Mouse (Mus musculus): ENCODE measurements around the gene Synpr. TPM values are rescaled to one million over a fixed set of nuclear protein-coding genes. Genes with fewer than 3 reads are reported as not detected.
A peak's percentile ranks its signal among the peaks of the same experiment; 100 is the strongest.

Gene Synpr
- total and polyA plus RNA-seq, 2 experiments from 2014 or later, result 62.9 to 68.1 TPM

DNA sequence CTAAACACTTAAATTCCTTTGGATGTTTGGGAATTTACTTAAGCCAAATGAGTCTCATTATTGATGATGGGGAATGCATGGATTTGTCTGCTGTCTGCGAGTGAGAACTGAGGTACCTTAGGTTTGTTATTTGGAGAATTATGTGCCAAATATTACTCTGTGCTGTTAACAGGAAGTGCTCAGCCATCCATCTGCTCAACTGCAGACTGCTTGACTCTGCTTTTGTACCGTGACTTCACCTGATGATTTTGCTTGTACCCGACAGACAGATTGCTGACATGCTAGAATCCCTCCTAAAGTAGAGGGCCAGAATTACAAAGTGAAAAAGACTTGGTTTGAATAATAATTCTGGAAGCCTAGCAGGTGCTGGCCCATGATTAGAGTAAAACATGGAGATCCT lies 9.6 kb downstream of the Synpr start:
- no peak for DNase-seq (ENCODE audit: low spot score)
- no peaks in the 10 kb centered on the region for H3K27me3 ChIP-seq (ENCODE audit: insufficient read depth, low read length)
- no peak overlapping the region for H3K27ac ChIP-seq (ENCODE audit: low read depth, low read length)
- no peak overlapping the region for H3K4me3 ChIP-seq (ENCODE audit: low read depth, low read length)
- no peaks in the 10 kb centered on the region for H3K9me3 ChIP-seq (ENCODE audit: low read length)
- no peak for ATAC-seq (ENCODE audit: low FRiP score)
- no peak overlapping the region for H3K9ac ChIP-seq (replicated peaks; ENCODE audit: low read length, poor library complexity, severe bottlenecking)
- H3K4me1 ChIP-seq (ENCODE audit: insufficient read depth, low read length), result no peaks in the 10 kb centered on the region
- H3K4me2 ChIP-seq (ENCODE audit: low read depth, low read length, poor library complexity, severe bottlenecking), result no peak overlapping the region
- 83% methylated on average over 3 of the region's 3 CpGs for WGBS
- no peaks in the 10 kb centered on the region for H3K36me3 ChIP-seq (ENCODE audit: insufficient read depth, low read length)
- TF ChIP-seq CTCF (IDR thresholded peaks at IDR 0.05), result no peak

DNA sequence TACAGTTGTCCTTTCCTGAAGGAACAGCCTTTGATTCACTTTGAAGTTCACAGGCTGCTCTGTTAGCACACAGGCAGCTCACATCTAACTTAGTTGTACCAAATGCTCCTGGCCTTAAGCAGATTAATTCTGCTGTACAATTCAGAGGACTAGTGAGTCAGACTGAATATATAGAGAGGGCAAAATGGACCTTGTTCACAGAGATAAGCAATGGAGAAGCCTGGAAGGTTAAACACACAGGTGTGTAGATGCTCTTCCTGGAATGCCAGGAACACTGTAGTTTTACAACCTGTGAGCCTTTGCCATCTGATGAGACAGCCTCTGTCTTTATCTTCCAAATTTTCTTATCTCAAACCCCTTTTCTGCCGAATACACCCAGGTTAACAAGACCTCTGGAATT lies 29.7 kb downstream of the Synpr start:
- H3K36me3 ChIP-seq (ENCODE audit: insufficient read depth, low read length), result no peaks in the 10 kb centered on the region
- TF ChIP-seq CTCF (IDR thresholded peaks at IDR 0.05), result no peak
- no peak overlapping the region for H3K9ac ChIP-seq (replicated peaks; ENCODE audit: low read length, poor library complexity, severe bottlenecking)

GRCm38 (mm10) chr14:13328461-13328860 lies 43.9 kb downstream of the Synpr start:
- WGBS, result 87% methylated on average over 2 of the region's 2 CpGs
- TF ChIP-seq CTCF (IDR thresholded peaks at IDR 0.05), result no peak

More for the DNA sequence above, 29.7 kb downstream of the Synpr start:
- DNase-seq (ENCODE audit: low spot score) (no peak), ATAC-seq (ENCODE audit: low FRiP score) (no peak)
- 74% methylated on average over 1 of the region's 1 CpGs for WGBS
- Histone ChIP-seq H3K27me3 (ENCODE audit: insufficient read depth, low read length) (no peaks in the 10 kb centered on the region), H3K9me3 (ENCODE audit: low read length) (no peaks in the 10 kb centered on the region), H3K4me2 (ENCODE audit: low read depth, low read length, poor library complexity, severe bottlenecking) (no peak overlapping the region), H3K27ac (ENCODE audit: low read depth, low read length) (no peak overlapping the region), H3K4me3 (ENCODE audit: low read depth, low read length) (no peak overlapping the region), H3K4me1 (ENCODE audit: insufficient read depth, low read length) (no peaks in the 10 kb centered on the region)

GRCm38 (mm10) chr14:13332497-13333306 lies 48.1 kb downstream of the Synpr start:
- H3K4me2 ChIP-seq (ENCODE audit: low read depth, low read length, poor library complexity, severe bottlenecking), result no peak overlapping the region
- H3K9ac ChIP-seq (replicated peaks; ENCODE audit: low read length, poor library complexity, severe bottlenecking), result no peak overlapping the region
- no peaks in the 10 kb centered on the region for H3K27me3 ChIP-seq (ENCODE audit: insufficient read depth, low read length)
- H3K4me1 ChIP-seq (ENCODE audit: insufficient read depth, low read length), result no peaks in the 10 kb centered on the region
- ATAC-seq (ENCODE audit: low FRiP score) (peak; percentile 49; the same call in 1 of the 2 replicates), DNase-seq (ENCODE audit: low spot score) (no peak)
- H3K27ac ChIP-seq (ENCODE audit: low read depth, low read length), result no peak overlapping the region
- 63% methylated on average over 10 of the region's 10 CpGs for WGBS
- no peak overlapping the region for H3K4me3 ChIP-seq (ENCODE audit: low read depth, low read length)
- no peak for TF ChIP-seq CTCF (IDR thresholded peaks at IDR 0.05)
- H3K36me3 ChIP-seq (ENCODE audit: insufficient read depth, low read length), result no peaks in the 10 kb centered on the region
- no peaks in the 10 kb centered on the region for H3K9me3 ChIP-seq (ENCODE audit: low read length)

More at GRCm38 (mm10) chr14:13328461-13328860, 43.9 kb downstream of the Synpr start:
- no peak overlapping the region for H3K4me3 ChIP-seq (ENCODE audit: low read depth, low read length)
- no peaks in the 10 kb centered on the region for H3K27me3 ChIP-seq (ENCODE audit: insufficient read depth, low read length)
- ATAC-seq (ENCODE audit: low FRiP score) (no peak), DNase-seq (ENCODE audit: low spot score) (no peak)
- no peaks in the 10 kb centered on the region for H3K9me3 ChIP-seq (ENCODE audit: low read length)
- no peak overlapping the region for H3K4me2 ChIP-seq (ENCODE audit: low read depth, low read length, poor library complexity, severe bottlenecking)
- no peaks in the 10 kb centered on the region for H3K36me3 ChIP-seq (ENCODE audit: insufficient read depth, low read length)
- no peak overlapping the region for H3K9ac ChIP-seq (replicated peaks; ENCODE audit: low read length, poor library complexity, severe bottlenecking)
- no peak overlapping the region for H3K27ac ChIP-seq (ENCODE audit: low read depth, low read length)
- no peaks in the 10 kb centered on the region for H3K4me1 ChIP-seq (ENCODE audit: insufficient read depth, low read length)

DNA sequence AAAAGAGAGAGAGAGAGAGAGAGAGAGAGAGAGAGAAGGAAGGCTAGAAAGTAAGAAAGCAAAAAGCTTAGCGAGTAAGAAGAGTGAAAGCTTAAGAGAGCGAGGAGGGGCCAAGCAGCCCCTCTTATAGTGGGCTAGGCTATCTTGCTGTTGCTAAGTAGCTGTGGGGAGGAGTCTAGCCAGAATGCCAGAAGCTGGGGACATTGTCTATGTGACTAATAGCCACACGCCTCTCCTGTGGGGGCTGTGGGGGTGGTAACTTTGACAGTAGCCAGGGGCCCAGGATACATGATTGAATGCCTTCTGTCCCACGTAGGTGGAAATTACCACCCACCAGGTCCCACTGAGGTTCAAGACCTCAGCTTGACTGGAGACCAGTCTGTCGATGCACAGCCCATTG lies 48.8 kb downstream of the Synpr start:
- H3K4me1 ChIP-seq (ENCODE audit: insufficient read depth, low read length), result no peaks in the 10 kb centered on the region
- no peak for ATAC-seq (ENCODE audit: low FRiP score)
- 49% methylated on average over 5 of the region's 5 CpGs for WGBS
- H3K9ac ChIP-seq (replicated peaks; ENCODE audit: low read length, poor library complexity, severe bottlenecking), result no peak overlapping the region
- H3K4me2 ChIP-seq (ENCODE audit: low read depth, low read length, poor library complexity, severe bottlenecking), result no peak overlapping the region
- no peak overlapping the region for H3K4me3 ChIP-seq (ENCODE audit: low read depth, low read length)
- H3K36me3 ChIP-seq (ENCODE audit: insufficient read depth, low read length), result no peaks in the 10 kb centered on the region
- TF ChIP-seq CTCF (IDR thresholded peaks at IDR 0.05), result no peak
- no peak overlapping the region for H3K27ac ChIP-seq (ENCODE audit: low read depth, low read length)
- H3K9me3 ChIP-seq (ENCODE audit: low read length), result no peaks in the 10 kb centered on the region
- DNase-seq (ENCODE audit: low spot score), result no peak
- H3K27me3 ChIP-seq (ENCODE audit: insufficient read depth, low read length), result no peaks in the 10 kb centered on the region

DNA sequence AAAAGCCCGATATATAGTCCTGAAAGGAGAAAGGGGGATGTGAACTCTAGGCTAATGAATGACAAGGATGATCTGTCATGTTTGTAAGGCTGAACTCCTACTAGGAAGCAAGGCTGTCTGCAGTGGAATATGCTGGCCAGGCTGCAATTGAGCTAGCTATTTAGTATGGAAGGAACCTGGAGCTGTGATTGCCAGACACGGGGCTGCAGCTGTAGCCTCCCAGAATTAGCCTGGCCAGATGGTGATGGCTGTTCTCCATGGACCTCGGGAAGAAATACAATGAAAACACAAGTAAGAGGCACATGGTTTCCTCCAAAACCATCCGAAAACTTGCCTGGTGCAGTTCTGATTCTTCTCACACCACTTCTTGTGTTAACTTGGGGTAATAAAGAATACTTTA lies 51.6 kb downstream of the Synpr start:
- no peak for TF ChIP-seq CTCF (IDR thresholded peaks at IDR 0.05)
- ATAC-seq (ENCODE audit: low FRiP score), result no peak
- 72% methylated on average over 4 of the region's 4 CpGs for WGBS
- Histone ChIP-seq H3K9ac (replicated peaks; ENCODE audit: low read length, poor library complexity, severe bottlenecking) (no peak overlapping the region), H3K4me1 (ENCODE audit: insufficient read depth, low read length) (no peaks in the 10 kb centered on the region), H3K9me3 (ENCODE audit: low read length) (no peaks in the 10 kb centered on the region), H3K27ac (ENCODE audit: low read depth, low read length) (0 out of 2 replicates have a peak overlapping the region, but pooled peaks have one; percentile 26), H3K36me3 (ENCODE audit: insufficient read depth, low read length) (no peaks in the 10 kb centered on the region), H3K27me3 (ENCODE audit: insufficient read depth, low read length) (no peaks in the 10 kb centered on the region), H3K4me3 (ENCODE audit: low read depth, low read length) (no peak overlapping the region), H3K4me2 (ENCODE audit: low read depth, low read length, poor library complexity, severe bottlenecking) (no peak overlapping the region)
- DNase-seq (ENCODE audit: low spot score), result no peak

Measured in midbrain, postnatal 0 days (tissue).